Comparison of ENCODE assay signal across 9 mouse cellular contexts in genomic region chr7:15949216-15949790, GRCm38 (mm10). TPM values are rescaled to one million over a fixed set of nuclear protein-coding genes. Genes with fewer than 3 reads are reported as not detected.
A peak's percentile ranks its signal among the peaks of the same experiment; 100 is the strongest.
DNase-seq lines count a peak whose midpoint lies in the region; ATAC-seq lines count a peak whose summit lies in the region.
"Had no signal": no experiment of that assay in that cellular context is flagged by ENCODE, and none has a peak within 500 bp of the region (broad histone marks: within the 10 kb centered on the region; RNA-seq: fewer than 3 reads in every experiment).

No protein-coding gene starts in this region.

- no peak for DNase-seq in embryonic facial prominence, embryonic 10.5 days (ENCODE audit: low spot score)
- DNase-seq in liver, embryonic 13.5 days, result no peak
- no peak for DNase-seq in liver
- DNase-seq in embryonic facial prominence, embryonic 14.5 days (ENCODE audit: low spot score), result no peak
- no peak for DNase-seq in layer of hippocampus, adult 11-12 months (ENCODE audit: low spot score)
- no peak for DNase-seq in spleen, adult 12 weeks (ENCODE audit: low spot score)

- 77% methylated on average over 7 of the region's 7 CpGs for WGBS in embryonic facial prominence, embryonic 13.5 days
- 82% methylated on average over 7 of the region's 7 CpGs for WGBS in embryonic facial prominence, embryonic 10.5 days
- WGBS in liver, embryonic 13.5 days (ENCODE audit: insufficient replicate concordance), result 34% methylated on average over 7 of the region's 7 CpGs
- WGBS in embryonic facial prominence, embryonic 14.5 days, result 75% methylated on average over 7 of the region's 7 CpGs

- H3K9ac ChIP-seq in embryonic facial prominence, embryonic 13.5 days, result no peak overlapping the region; the same call in 1 of the 2 replicates
- H3K9ac ChIP-seq in liver, embryonic 13.5 days, result no peak overlapping the region
- peak overlapping the region; percentile 47 for H3K9ac ChIP-seq in embryonic facial prominence, embryonic 14.5 days (ENCODE audit: low read depth, low read length)

- H3K27ac ChIP-seq in embryonic facial prominence, embryonic 13.5 days, result peak overlapping the region; percentile 49; the same call in 1 of the 2 replicates
- H3K27ac ChIP-seq in embryonic facial prominence, embryonic 10.5 days (replicated peaks), result no peak overlapping the region
- no peak overlapping the region for H3K27ac ChIP-seq in liver, embryonic 13.5 days
- H3K27ac ChIP-seq in embryonic facial prominence, embryonic 14.5 days (replicated peaks; ENCODE audit: low read depth, low read length), result no peak overlapping the region
- H3K27ac ChIP-seq: midbrain, embryonic 12.5 days had no signal

- no peak overlapping the region for H3K4me3 ChIP-seq in embryonic facial prominence, embryonic 13.5 days
- no peak overlapping the region for H3K4me3 ChIP-seq in embryonic facial prominence, embryonic 10.5 days
- no peak overlapping the region for H3K4me3 ChIP-seq in liver, embryonic 13.5 days (replicated peaks)
- no peak overlapping the region for H3K4me3 ChIP-seq in embryonic facial prominence, embryonic 14.5 days (ENCODE audit: low read depth, low read length)

- peaks cover 48% of the 10 kb centered on the region for H3K36me3 ChIP-seq in embryonic facial prominence, embryonic 13.5 days
- peaks cover 12% of the 10 kb centered on the region for H3K36me3 ChIP-seq in embryonic facial prominence, embryonic 10.5 days (replicated peaks)
- H3K36me3 ChIP-seq in liver, embryonic 13.5 days, result peaks cover 10% of the 10 kb centered on the region
- peaks cover 51% of the 10 kb centered on the region for H3K36me3 ChIP-seq in embryonic facial prominence, embryonic 14.5 days (ENCODE audit: control insufficient read depth, insufficient read depth, low read length)

- ATAC-seq in embryonic facial prominence, embryonic 13.5 days (ENCODE audit: insufficient number of reproducible peaks, insufficient read depth, low FRiP score, low TSS enrichment, low read depth), result no peak
- no peak for ATAC-seq in liver, embryonic 13.5 days (ENCODE audit: low read depth)
- ATAC-seq in embryonic facial prominence, embryonic 14.5 days (ENCODE audit: low read depth), result no peak
- 0 out of 2 replicates have a peak, but pooled peaks have one; percentile 4 for ATAC-seq in megakaryocyte progenitor cell, adult 5-6 weeks (replicated peaks; ENCODE audit: poor library complexity)

- H3K27me3 ChIP-seq in embryonic facial prominence, embryonic 13.5 days, result no peaks in the 10 kb centered on the region
- no peaks in the 10 kb centered on the region for H3K27me3 ChIP-seq in embryonic facial prominence, embryonic 10.5 days (replicated peaks; ENCODE audit: low read depth, poor library complexity, severe bottlenecking)
- peaks cover 9% of the 10 kb centered on the region; the same call in 1 of the 2 replicates for H3K27me3 ChIP-seq in liver, embryonic 13.5 days
- H3K27me3 ChIP-seq in embryonic facial prominence, embryonic 14.5 days (replicated peaks; ENCODE audit: control insufficient read depth, insufficient read depth, low read length), result no peaks in the 10 kb centered on the region

- no peaks in the 10 kb centered on the region for H3K9me3 ChIP-seq in embryonic facial prominence, embryonic 13.5 days
- H3K9me3 ChIP-seq in embryonic facial prominence, embryonic 10.5 days, result peaks cover 6% of the 10 kb centered on the region; the same call in 1 of the 2 replicates
- H3K9me3 ChIP-seq in liver, embryonic 13.5 days (replicated peaks), result peaks cover 3% of the 10 kb centered on the region; the same call in 1 of the 2 replicates
- 0 out of 2 replicates have a peak, but pooled peaks cover 4% of the 10 kb centered on the region for H3K9me3 ChIP-seq in embryonic facial prominence, embryonic 14.5 days (ENCODE audit: control insufficient read depth, low read length)

- peaks cover 30% of the 10 kb centered on the region for H3K4me1 ChIP-seq in embryonic facial prominence, embryonic 13.5 days
- peaks cover 26% of the 10 kb centered on the region for H3K4me1 ChIP-seq in embryonic facial prominence, embryonic 10.5 days
- H3K4me1 ChIP-seq in liver, embryonic 13.5 days (replicated peaks), result peaks cover 91% of the 10 kb centered on the region
- peaks cover 8% of the 10 kb centered on the region for H3K4me1 ChIP-seq in embryonic facial prominence, embryonic 14.5 days (ENCODE audit: control insufficient read depth, insufficient read depth, low read length)

- no peak overlapping the region for H3K4me2 ChIP-seq in embryonic facial prominence, embryonic 13.5 days
- H3K4me2 ChIP-seq in liver, embryonic 13.5 days, result peak overlapping the region; percentile 75
- peak overlapping the region; percentile 51; the same call in 1 of the 2 replicates for H3K4me2 ChIP-seq in embryonic facial prominence, embryonic 14.5 days (ENCODE audit: low read depth, low read length)

RNA-seq across cellular contexts. Expression of gene Nop53, which starts 3.4 kb away (rescaled TPM):
- 210 and 222 TPM in 2 replicates for polyA plus RNA-seq in embryonic facial prominence, embryonic 13.5 days (2015; fragmentation: Nextera tagmentation; extraction: Ambion mirVana)
- 180 and 185 TPM in 2 replicates for polyA plus RNA-seq in embryonic facial prominence, embryonic 10.5 days (2016; fragmentation: Nextera tagmentation; extraction: Ambion mirVana)
- 122 and 132 TPM in 2 replicates for polyA plus RNA-seq in liver, embryonic 13.5 days (2015; fragmentation: Nextera tagmentation; extraction: Ambion mirVana)
- polyA plus RNA-seq in embryonic facial prominence, embryonic 14.5 days (2014; fragmentation: Nextera tagmentation; extraction: Ambion mirVana), result 164 and 180 TPM in 2 replicates
- 64.0 and 65.0 TPM in 2 replicates for total RNA-seq in megakaryocyte progenitor cell, adult 5-6 weeks (2015)
- total RNA-seq in megakaryocyte progenitor cell, adult 5-6 weeks (2017), result 230 and 286 TPM in 2 replicates

RNA-seq across cellular contexts. Expression of gene Ehd2, which starts 18.1 kb away (rescaled TPM):
- 36.9 and 41.2 TPM in 2 replicates for polyA plus RNA-seq in embryonic facial prominence, embryonic 13.5 days (2015; fragmentation: Nextera tagmentation; extraction: Ambion mirVana)
- 11.6 and 13.8 TPM in 2 replicates for polyA plus RNA-seq in embryonic facial prominence, embryonic 10.5 days (2016; fragmentation: Nextera tagmentation; extraction: Ambion mirVana)
- 3.9 and 4.6 TPM in 2 replicates for polyA plus RNA-seq in liver, embryonic 13.5 days (2015; fragmentation: Nextera tagmentation; extraction: Ambion mirVana)
- 58.0 and 67.1 TPM in 2 replicates for polyA plus RNA-seq in embryonic facial prominence, embryonic 14.5 days (2014; fragmentation: Nextera tagmentation; extraction: Ambion mirVana)
- 0.07 and 0.27 TPM in 2 replicates for total RNA-seq in megakaryocyte progenitor cell, adult 5-6 weeks (2015)
- total RNA-seq in megakaryocyte progenitor cell, adult 5-6 weeks (2017), result 0.21 and 0.24 TPM in 2 replicates

RNA-seq across cellular contexts. Expression of gene Selenow, which starts 27.1 kb away (rescaled TPM):
- 1,180 and 1,188 TPM in 2 replicates for polyA plus RNA-seq in embryonic facial prominence, embryonic 13.5 days (2015; fragmentation: Nextera tagmentation; extraction: Ambion mirVana)
- polyA plus RNA-seq in embryonic facial prominence, embryonic 10.5 days (2016; fragmentation: Nextera tagmentation; extraction: Ambion mirVana), result 756 and 839 TPM in 2 replicates
- 368 and 374 TPM in 2 replicates for polyA plus RNA-seq in liver, embryonic 13.5 days (2015; fragmentation: Nextera tagmentation; extraction: Ambion mirVana)
- 1,004 and 1,082 TPM in 2 replicates for polyA plus RNA-seq in embryonic facial prominence, embryonic 14.5 days (2014; fragmentation: Nextera tagmentation; extraction: Ambion mirVana)
- 69.8 and 85.4 TPM in 2 replicates for total RNA-seq in megakaryocyte progenitor cell, adult 5-6 weeks (2015)
- 23.7 and 30.0 TPM in 2 replicates for total RNA-seq in megakaryocyte progenitor cell, adult 5-6 weeks (2017)
